Mouse (Mus musculus): ENCODE data around the gene Mif.

DNA sequence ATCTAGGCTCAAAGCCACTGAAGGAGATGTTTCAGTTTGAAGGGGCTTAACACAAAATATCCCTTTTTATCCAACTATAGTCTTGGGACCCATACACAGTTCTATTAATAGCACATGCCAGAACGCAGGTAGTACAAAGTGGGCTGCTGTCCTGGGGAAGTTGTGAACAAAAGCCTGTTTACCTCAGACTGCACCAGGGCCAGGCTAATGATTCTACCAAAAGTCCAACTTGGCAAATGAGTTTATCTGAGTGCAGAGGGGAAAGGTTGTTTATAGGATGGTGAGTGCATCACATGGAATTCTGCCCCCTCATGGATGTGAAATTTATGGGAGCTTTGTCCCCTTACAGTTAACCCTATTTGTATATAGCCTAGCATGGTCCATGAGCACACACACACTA, 15.2 kb downstream of the Mif start:
- no peak for TF ChIP-seq CTCF (IDR thresholded peaks at IDR 0.05; ENCODE audit: low read depth, low read length)
- TF ChIP-seq POLR2AphosphoS5 (IDR thresholded peaks at IDR 0.05; ENCODE audit: insufficient replicate concordance, low read depth, low read length), result no peak
- TF ChIP-seq GATA1 (IDR thresholded peaks at IDR 0.05; ENCODE audit: borderline replicate concordance, low read length), result no peak
- no peak for TF ChIP-seq GATA2 (IDR thresholded peaks at IDR 0.05; ENCODE audit: borderline replicate concordance, low read depth, low read length)
- no peak for TF ChIP-seq TAL1 (conservative IDR thresholded peaks at IDR 0.05; ENCODE audit: low read depth, low read length)
